Comparison of ENCODE assay signal across 1 mouse cellular context in genomic region chrX:134275715-134276114, GRCm38 (mm10).
TF ChIP-seq lines count a peak whose summit lies in the region.

No protein-coding gene starts in this region.

TF ChIP-seq in CH12.LX, 34 proteins besides CTCF, POLR2A, EP300 and RAD21:
- TF ChIP-seq SIN3A (IDR thresholded peaks at IDR 0.05; ENCODE audit: low read length), result peak; percentile 46; the same call in 1 of the 2 replicates
- TF ChIP-seq HCFC1 (IDR thresholded peaks at IDR 0.05; ENCODE audit: low read depth, low read length), result 0 out of 2 replicates have a peak, but pooled peaks have one; percentile 12
- peak; percentile 65; the same call in 1 of the 2 replicates for TF ChIP-seq CHD2 (IDR thresholded peaks at IDR 0.05; ENCODE audit: low read length)
- TF ChIP-seq JUN (IDR thresholded peaks at IDR 0.05; ENCODE audit: insufficient read depth, low read depth, low read length), result no peak
- TF ChIP-seq PAX5 (IDR thresholded peaks at IDR 0.05; ENCODE audit: low read length), result no peak
- TF ChIP-seq MAZ (IDR thresholded peaks at IDR 0.05; ENCODE audit: low read depth, low read length), result no peak
- TF ChIP-seq NRF1 (IDR thresholded peaks at IDR 0.05; ENCODE audit: low read depth, low read length), result no peak
- 0 out of 2 replicates have a peak, but pooled peaks have one; percentile 10 for TF ChIP-seq ETS1 (conservative IDR thresholded peaks at IDR 0.05; ENCODE audit: low read depth, low read length)
- TF ChIP-seq TCF12 (IDR thresholded peaks at IDR 0.05; ENCODE audit: low read depth, low read length), result no peak
- no peak for TF ChIP-seq CHD1 (IDR thresholded peaks at IDR 0.05; ENCODE audit: low read depth, low read length)
- no peak for TF ChIP-seq RCOR1 (conservative IDR thresholded peaks at IDR 0.05; ENCODE audit: low read depth, low read length)
- 0 out of 2 replicates have a peak, but pooled peaks have one; percentile 31 for TF ChIP-seq MEF2A (IDR thresholded peaks at IDR 0.05; ENCODE audit: borderline replicate concordance, low read depth, low read length)
- TF ChIP-seq IRF4 (IDR thresholded peaks at IDR 0.05; ENCODE audit: low read depth, low read length), result peak; percentile 39; the same call in 1 of the 2 replicates
